Mouse (Mus musculus) kidney, adult 2 months (tissue): ENCODE results near the gene Atf1.

Source experiments
- CTCF ChIP-seq: fragments of 200-500 bp; conservative IDR thresholded peaks from 2 replicates; pipeline ENCODE4 v1.5.1; 2011; ENCODE audit warnings: low read depth, mild to moderate bottlenecking, control low read depth, low read length, moderate library complexity, mixed read lengths; ENCODE audit not compliant: insufficient read depth, insufficient read length
- POLR2A ChIP-seq: fragments of 200-500 bp; IDR thresholded peaks from one replicate; pipeline ENCODE4 v1.6.1; 2011; ENCODE audit warnings: low read depth, low read length, control low read depth

GRCm38 (mm10) chr15:100183510-100183909 is 44.1 kb upstream of the Atf1 start:
- TF ChIP-seq CTCF (no peak), POLR2A (no peak)
